Mouse (Mus musculus) CH12.LX (cell line): ENCODE results near the gene Gm17349. TPM values are rescaled to one million over a fixed set of nuclear protein-coding genes. Genes with fewer than 3 reads are reported as not detected.
A peak's percentile ranks its signal among the peaks of the same experiment; 100 is the strongest.

Source experiments
- DNase-seq: peaks from one replicate; pipeline ENCODE4 v3.0.0-alpha.2; 2013; ENCODE audit errors: extremely low read depth
- H3K27ac ChIP-seq: 2 replicates; pipeline ENCODE4 v1.5.1; 2012; ENCODE audit warnings: low read depth, mild to moderate bottlenecking, control low read depth, moderate library complexity; ENCODE audit not compliant: insufficient read depth
- H3K27me3 ChIP-seq: replicated peaks from 2 replicates; pipeline ENCODE3; 2012; ENCODE audit warnings: inconsistent platforms
- H3K36me3 ChIP-seq, 2 experiments: replicated peaks in 1 of 2; 2 replicates each; pipeline versions ENCODE3 to v1.6.1; 2012; ENCODE audit warnings: inconsistent platforms in 1 of 2, low read length in 1 of 2, mild to moderate bottlenecking in 1 of 2, mixed read lengths in 1 of 2, moderate library complexity in 1 of 2; ENCODE audit not compliant: control insufficient read depth in 1 of 2, insufficient read depth in 1 of 2
- H3K4me1 ChIP-seq, 2 experiments: 2 replicates each; pipeline ENCODE4 v1.6.1; 2012; ENCODE audit warnings: inconsistent platforms in 1 of 2, moderate library complexity in 1 of 2; ENCODE audit not compliant: insufficient read depth in 2 of 2, control insufficient read depth in 1 of 2
- H3K4me2 ChIP-seq: 2 replicates; pipeline ENCODE4 v1.6.1; 2012; ENCODE audit warnings: low read depth, mild to moderate bottlenecking, control low read depth; ENCODE audit not compliant: poor library complexity, insufficient read depth, severe bottlenecking
- H3K4me3 ChIP-seq, 3 experiments: fragments of 150-350 bp in 1 of 3; sonication (generic) in 1 of 3; replicated peaks in 1 of 3; 2 replicates each; pipeline versions ENCODE3 to v1.5.1; 2011 to 2012; ENCODE audit warnings: low read depth in 2 of 3, low read length in 2 of 3, mild to moderate bottlenecking in 2 of 3, moderate library complexity in 2 of 3, control low read depth in 1 of 3, improper control_type of control experiment in 1 of 3, inconsistent platforms in 1 of 3, mixed read lengths in 1 of 3; ENCODE audit not compliant: poor library complexity in 1 of 3
- H3K79me2 ChIP-seq: replicated peaks from 2 replicates; pipeline ENCODE4 v1.6.1; 2012; ENCODE audit warnings: mild to moderate bottlenecking, moderate library complexity; ENCODE audit not compliant: control insufficient read depth, poor library complexity, insufficient read depth, severe bottlenecking; ENCODE audit errors: extremely low read depth
- H3K9ac ChIP-seq: 2 replicates; pipeline ENCODE4 v1.6.1; 2012; ENCODE audit warnings: low read depth, mild to moderate bottlenecking, control low read depth, moderate library complexity; ENCODE audit not compliant: insufficient read depth
- H3K9me3 ChIP-seq: replicated peaks from 2 replicates; pipeline ENCODE3; 2012; ENCODE audit warnings: low read length, inconsistent platforms, mixed read lengths
- BHLHE40 ChIP-seq: IDR thresholded peaks from 2 replicates; pipeline ENCODE4 v1.6.1; 2011; ENCODE audit warnings: mild to moderate bottlenecking, low read depth, low read length, improper control_type of control experiment
- CHD2 ChIP-seq: IDR thresholded peaks from 2 replicates; pipeline ENCODE4 v1.6.1; 2011; ENCODE audit warnings: low read length, improper control_type of control experiment
- CTCF ChIP-seq, 2 experiments: IDR thresholded peaks in 1 of 2; conservative IDR thresholded peaks in 1 of 2; 2 replicates each; pipeline ENCODE4 v1.5.1; 2011 to 2012; ENCODE audit warnings: low read depth in 2 of 2, low read length in 2 of 2, improper control_type of control experiment in 1 of 2, inconsistent platforms in 1 of 2, mild to moderate bottlenecking in 1 of 2, moderate library complexity in 1 of 2
- E2F4 ChIP-seq: IDR thresholded peaks from 2 replicates; pipeline ENCODE4 v1.6.1; 2011; ENCODE audit warnings: low read depth, low read length, improper control_type of control experiment; ENCODE audit not compliant: insufficient replicate concordance
- GABPA ChIP-seq: IDR thresholded peaks from 2 replicates; pipeline ENCODE4 v1.6.1; 2012; ENCODE audit warnings: low read depth, low read length, improper control_type of control experiment, inconsistent platforms; ENCODE audit not compliant: insufficient replicate concordance
- HCFC1 ChIP-seq: IDR thresholded peaks from 2 replicates; pipeline ENCODE4 v1.6.1; 2012; ENCODE audit warnings: low read depth, mild to moderate bottlenecking, inconsistent platforms, low read length, improper control_type of control experiment
- IRF4 ChIP-seq: IDR thresholded peaks from 2 replicates; pipeline ENCODE4 v1.6.1; 2014; ENCODE audit warnings: low read depth, mild to moderate bottlenecking, inconsistent platforms, low read length, improper control_type of control experiment
- JUN ChIP-seq: IDR thresholded peaks from 2 replicates; pipeline ENCODE4 v1.6.1; 2011; ENCODE audit warnings: low read depth, mild to moderate bottlenecking, low read length, improper control_type of control experiment, moderate library complexity; ENCODE audit not compliant: insufficient read depth
- KAT2A ChIP-seq: IDR thresholded peaks from 2 replicates; pipeline ENCODE4 v1.6.1; 2012; ENCODE audit warnings: low read length, improper control_type of control experiment, inconsistent platforms; ENCODE audit not compliant: insufficient replicate concordance
- MAX ChIP-seq: IDR thresholded peaks from 2 replicates; pipeline ENCODE4 v1.6.1; 2011; ENCODE audit warnings: low read length, improper control_type of control experiment
- MEF2A ChIP-seq: IDR thresholded peaks from 2 replicates; pipeline ENCODE4 v1.6.1; 2014; ENCODE audit warnings: low read depth, mild to moderate bottlenecking, inconsistent platforms, low read length, improper control_type of control experiment, borderline replicate concordance
- MXI1 ChIP-seq: IDR thresholded peaks from 2 replicates; pipeline ENCODE4 v1.6.1; 2011; ENCODE audit warnings: mild to moderate bottlenecking, low read depth, low read length, improper control_type of control experiment
- MYC ChIP-seq: IDR thresholded peaks from 2 replicates; pipeline ENCODE4 v1.6.1; 2011; ENCODE audit warnings: low read depth, mild to moderate bottlenecking, improper control_type of control experiment, low read length
- NELFE ChIP-seq: IDR thresholded peaks from 2 replicates; pipeline ENCODE4 v1.6.1; 2011; ENCODE audit warnings: low read depth, low read length, improper control_type of control experiment
- NRF1 ChIP-seq: IDR thresholded peaks from 2 replicates; pipeline ENCODE4 v1.6.1; 2014; ENCODE audit warnings: low read depth, mild to moderate bottlenecking, inconsistent platforms, low read length, improper control_type of control experiment, moderate library complexity
- POLR2A ChIP-seq: IDR thresholded peaks from 2 replicates; pipeline ENCODE4 v1.6.1; 2011; ENCODE audit warnings: low read depth, mild to moderate bottlenecking, improper control_type of control experiment, low read length
- POLR2AphosphoS2 ChIP-seq: IDR thresholded peaks from 2 replicates; pipeline ENCODE4 v1.6.1; 2011; ENCODE audit warnings: low read depth, low read length, improper control_type of control experiment
- RAD21 ChIP-seq: IDR thresholded peaks from 2 replicates; pipeline ENCODE4 v1.6.1; 2011; ENCODE audit warnings: low read depth, mild to moderate bottlenecking, low read length, improper control_type of control experiment, moderate library complexity
- RCOR1 ChIP-seq: conservative IDR thresholded peaks from 2 replicates; pipeline ENCODE4 v1.6.1; 2012; ENCODE audit warnings: low read depth, mild to moderate bottlenecking, inconsistent platforms, low read length, improper control_type of control experiment
- SIN3A ChIP-seq: IDR thresholded peaks from 2 replicates; pipeline ENCODE4 v1.6.1; 2012; ENCODE audit warnings: low read length, improper control_type of control experiment, inconsistent platforms
- SMC3 ChIP-seq: IDR thresholded peaks from 2 replicates; pipeline ENCODE4 v1.6.1; 2011; ENCODE audit warnings: low read depth, low read length, improper control_type of control experiment
- TBP ChIP-seq: conservative IDR thresholded peaks from 2 replicates; pipeline ENCODE4 v1.6.1; 2011; ENCODE audit warnings: low read depth, low read length, improper control_type of control experiment
- TCF12 ChIP-seq: IDR thresholded peaks from 2 replicates; pipeline ENCODE4 v1.6.1; 2014; ENCODE audit warnings: low read depth, mild to moderate bottlenecking, inconsistent platforms, low read length, improper control_type of control experiment
- UBTF ChIP-seq: IDR thresholded peaks from 2 replicates; pipeline ENCODE4 v1.6.1; 2012; ENCODE audit warnings: low read depth, mild to moderate bottlenecking, inconsistent platforms, low read length, improper control_type of control experiment, moderate library complexity
- USF1 ChIP-seq: IDR thresholded peaks from 2 replicates; pipeline ENCODE4 v1.6.1; 2014; ENCODE audit warnings: low read depth, mild to moderate bottlenecking, inconsistent platforms, low read length, improper control_type of control experiment
- USF2 ChIP-seq: conservative IDR thresholded peaks from 2 replicates; pipeline ENCODE4 v1.6.1; 2011; ENCODE audit warnings: low read depth, low read length, improper control_type of control experiment
- ZC3H11A ChIP-seq: IDR thresholded peaks from 2 replicates; pipeline ENCODE4 v1.6.1; 2012; ENCODE audit warnings: low read depth, mild to moderate bottlenecking, inconsistent platforms, low read length, improper control_type of control experiment
- ZKSCAN1 ChIP-seq: IDR thresholded peaks from 2 replicates; pipeline ENCODE4 v1.6.1; 2012; ENCODE audit warnings: low read depth, inconsistent platforms, low read length, improper control_type of control experiment, borderline replicate concordance
- ZMIZ1 ChIP-seq: IDR thresholded peaks from 2 replicates; pipeline ENCODE4 v1.6.1; 2012; ENCODE audit warnings: low read depth, mild to moderate bottlenecking, inconsistent platforms, low read length, improper control_type of control experiment
- ZNF384 ChIP-seq: IDR thresholded peaks from 2 replicates; pipeline ENCODE4 v1.6.1; 2012; ENCODE audit warnings: low read depth, low read length, improper control_type of control experiment, inconsistent platforms
- dilution Hi-C: fragments of 300-500 bp; cut with MboI; formaldehyde crosslinking; loops from 2 replicates; pipeline ENCODE4 v1.14.3; 2020; ENCODE audit warnings: low sequenced_read_pairs; ENCODE audit not compliant: extremely low pct_unique_long_range_greater_than_20kb, extremely low pct_ligation_motif_present
- in situ Hi-C: fragments of 300-500 bp; cut with MboI; formaldehyde crosslinking; loops from 3 replicates; pipeline ENCODE4 v1.14.3; 2019; ENCODE audit warnings: low sequenced_read_pairs, low pct_ligation_motif_present, low pct_unique_long_range_greater_than_20kb, mixed read lengths
- polyA plus RNA-seq: library from polyadenylated mRNA; unstranded; fragments of >175 nt; gene quantifications from 2 replicates; pipeline ENCODE4 v1.2.1, GENCODE M21; 2012; ENCODE audit warnings: low read depth; ENCODE audit not compliant: insufficient read length
- total RNA-seq, 2 experiments: library from RNA; depleted of rRNA; stranded (reverse); fragments of 300-350 nt in 1 of 2; fragments of >200 nt in 1 of 2; gene quantifications; 2 replicates each; pipeline ENCODE4 v1.2.3; 2012 to 2014

Gene Gm17349
- total RNA-seq (2012; rRNA removed) (2.1 and 2.9 TPM in 2 replicates), total RNA-seq (2014; rRNA removed) (not detected in 2 replicates), polyA plus RNA-seq (not detected in 2 replicates)

DNA sequence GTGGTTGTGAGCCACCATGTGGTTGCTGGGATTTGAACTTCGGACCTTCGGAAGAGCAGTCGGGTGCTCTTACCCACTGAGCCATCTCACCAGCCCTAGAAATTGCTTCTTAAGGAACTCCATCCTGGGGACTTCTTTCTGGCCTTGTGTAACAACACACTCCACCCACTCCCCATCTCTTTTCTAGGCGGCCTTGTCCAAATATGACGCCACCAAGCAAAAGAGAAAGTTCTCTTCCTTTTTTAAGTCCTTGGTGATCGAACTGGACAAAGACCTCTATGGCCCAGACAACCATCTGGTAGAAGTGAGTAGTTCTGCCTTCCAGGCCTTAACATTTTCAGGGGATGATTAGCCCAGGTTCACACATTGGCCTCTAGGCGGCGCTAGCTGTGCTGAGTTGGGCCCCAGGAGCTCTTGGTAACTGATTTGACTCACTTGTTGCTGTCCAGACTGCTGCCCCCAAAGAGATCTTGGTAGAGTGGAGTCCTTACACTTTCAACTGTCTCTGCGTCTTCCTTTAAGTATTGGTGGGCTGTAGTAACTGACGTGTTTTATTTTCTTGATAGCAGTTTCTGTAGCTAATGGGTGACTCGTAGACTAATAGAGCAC lies at the start of gene Gm17349:
Gene Gm17349 (minus strand): TSS at position 51 of the 609 bp plus-strand sequence.
- no peaks in the 10 kb centered on the region; the same call in 1 of the 2 replicates for H3K79me2 ChIP-seq
- peak; percentile 87 for DNase-seq
- in situ Hi-C loops, result no loop called here
- peaks cover 48 to 66% of the 10 kb centered on the region in 2 experiments for H3K36me3 ChIP-seq
- no peak within 1 kb of the TSS for H3K4me3 ChIP-seq
- H3K9ac ChIP-seq, result no peak within 1 kb of the TSS
- dilution Hi-C loops, result no loop called here
- no peak within 1 kb of the TSS for H3K4me2 ChIP-seq
- H3K4me1 ChIP-seq, result peaks cover 10 to 22% of the 10 kb centered on the region in 2 experiments
- no peak within 1 kb of the TSS for H3K27ac ChIP-seq
- TF ChIP-seq BHLHE40 (no peak), TBP (no peak), NRF1 (no peak), CTCF (conservative IDR thresholded peaks at IDR 0.05 in 1 of 2, IDR thresholded peaks at IDR 0.05 in 1 of 2; ENCODE audit: low read depth in 2 of 2, low read length in 2 of 2) (peak; percentile 89 to 96), E2F4 (no peak), JUN (no peak), ZC3H11A (no peak), RAD21 (peak; percentile 51), NELFE (no peak), RCOR1 (no peak), ZKSCAN1 (no peak), MAX (no peak), HCFC1 (no peak), MXI1 (no peak), TCF12 (no peak), MEF2A (no peak), GABPA (no peak), SMC3 (peak; percentile 49; the same call in 1 of the 2 replicates), POLR2A (no peak)
- H3K27me3 ChIP-seq, result no peaks in the 10 kb centered on the region
- H3K9me3 ChIP-seq, result no peaks in the 10 kb centered on the region

DNA sequence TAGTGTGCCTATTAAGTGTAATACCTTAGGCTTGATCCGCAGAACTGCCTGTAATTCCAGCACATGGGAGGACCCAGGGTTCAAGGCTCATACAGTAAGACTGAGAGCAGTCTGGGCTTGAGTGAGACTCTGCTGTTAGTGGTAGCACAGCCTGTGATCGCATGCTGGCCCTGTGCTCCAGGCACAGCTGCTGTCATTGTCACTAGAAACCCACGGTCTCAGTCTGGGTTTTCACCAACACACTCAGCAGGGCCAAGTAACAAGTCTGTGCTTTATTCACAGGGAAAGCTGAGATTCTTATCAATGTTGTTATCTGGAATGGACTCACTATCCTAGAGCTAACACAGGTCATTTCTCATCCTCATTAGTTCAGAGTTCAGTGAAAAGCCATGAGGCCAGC lies 48.9 kb upstream of the Gm17349 start:
- Histone ChIP-seq H3K4me3 (no peak overlapping the region), H3K27ac (no peak overlapping the region), H3K36me3 (peaks cover 3 to 74% of the 10 kb centered on the region in 2 experiments), H3K4me1 (peaks cover 3 to 17% of the 10 kb centered on the region in 2 experiments; a peak in 3 of 4 replicates), H3K79me2 (peaks cover 6% of the 10 kb centered on the region), H3K27me3 (no peaks in the 10 kb centered on the region), H3K4me2 (no peak overlapping the region), H3K9ac (no peak overlapping the region), H3K9me3 (peaks cover 3% of the 10 kb centered on the region)
- DNase-seq, result no peak
- no peak for TF ChIP-seq CHD2
- TF ChIP-seq HCFC1, result no peak
- no peak for TF ChIP-seq POLR2A
- no peak for TF ChIP-seq ZNF384
- TF ChIP-seq SIN3A, result no peak
- no peak for TF ChIP-seq USF2
- no peak for TF ChIP-seq E2F4
- TF ChIP-seq NRF1, result no peak
- no peak for TF ChIP-seq UBTF
- no peak for TF ChIP-seq RAD21
- TF ChIP-seq KAT2A, result no peak
- no peak for TF ChIP-seq NELFE
- TF ChIP-seq ZMIZ1, result no peak
- TF ChIP-seq POLR2AphosphoS2, result no peak
- TF ChIP-seq MYC, result no peak
- TF ChIP-seq CTCF (conservative IDR thresholded peaks at IDR 0.05 in 1 of 2, IDR thresholded peaks at IDR 0.05 in 1 of 2; ENCODE audit: low read depth in 2 of 2, low read length in 2 of 2), result no peak
- no peak for TF ChIP-seq USF1
- TF ChIP-seq IRF4, result no peak
- TF ChIP-seq GABPA, result no peak
- TF ChIP-seq TBP, result no peak
- in situ Hi-C loops (no loop called here), dilution Hi-C loops (no loop called here)
